Mouse (Mus musculus) activated CD4-positive, CD25-positive, alpha-beta regulatory T cell, adult 4 months (primary cell): ENCODE results near the gene Eva1b. TPM values are rescaled to one million over a fixed set of nuclear protein-coding genes. Genes with fewer than 3 reads are reported as not detected.
A peak's percentile ranks its signal among the peaks of the same experiment; 100 is the strongest.

Experiments
- ATAC-seq: one replicate; pipeline ENCODE4 v1.8.0; 2017
- polyA plus RNA-seq, 2 experiments: library from polyadenylated mRNA; unstranded; fragments of 100-300 nt; shearing (Covaris generic); gene quantifications; one replicate each; pipeline ENCODE4 v1.2.1; 2017

Gene Eva1b
- polyA plus RNA-seq, 2 experiments from 2014 or later, result 18.8 to 19.0 TPM

DNA sequence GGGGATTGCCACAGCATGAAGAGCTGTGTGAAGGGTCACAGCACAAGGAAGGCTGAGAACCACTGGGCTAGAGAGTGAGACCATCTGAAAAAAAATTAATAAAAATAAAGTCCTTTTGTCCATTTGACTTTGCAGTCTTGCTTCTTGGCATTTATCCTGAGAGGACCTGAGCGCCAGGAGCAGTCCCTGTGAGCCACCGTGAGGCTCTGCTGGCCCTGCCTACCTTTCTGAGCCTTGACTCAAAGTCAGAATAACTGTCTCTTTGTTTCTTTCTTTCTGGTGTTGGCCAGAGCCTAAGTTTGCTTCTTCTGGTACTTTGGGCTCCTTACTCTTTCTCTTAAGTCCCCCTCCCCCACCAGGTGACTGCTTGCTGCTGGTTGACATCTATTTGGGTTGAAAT is 27.0 kb upstream of the Eva1b start:
- no peak for ATAC-seq

- no peak for ATAC-seq
Observed at GRCm38 (mm10) chr4:126123309-126124040, 24.1 kb upstream of the Eva1b start.

GRCm38 (mm10) chr4:126130502-126130901 is 17.0 kb upstream of the Eva1b start:
- ATAC-seq, result no peak

DNA sequence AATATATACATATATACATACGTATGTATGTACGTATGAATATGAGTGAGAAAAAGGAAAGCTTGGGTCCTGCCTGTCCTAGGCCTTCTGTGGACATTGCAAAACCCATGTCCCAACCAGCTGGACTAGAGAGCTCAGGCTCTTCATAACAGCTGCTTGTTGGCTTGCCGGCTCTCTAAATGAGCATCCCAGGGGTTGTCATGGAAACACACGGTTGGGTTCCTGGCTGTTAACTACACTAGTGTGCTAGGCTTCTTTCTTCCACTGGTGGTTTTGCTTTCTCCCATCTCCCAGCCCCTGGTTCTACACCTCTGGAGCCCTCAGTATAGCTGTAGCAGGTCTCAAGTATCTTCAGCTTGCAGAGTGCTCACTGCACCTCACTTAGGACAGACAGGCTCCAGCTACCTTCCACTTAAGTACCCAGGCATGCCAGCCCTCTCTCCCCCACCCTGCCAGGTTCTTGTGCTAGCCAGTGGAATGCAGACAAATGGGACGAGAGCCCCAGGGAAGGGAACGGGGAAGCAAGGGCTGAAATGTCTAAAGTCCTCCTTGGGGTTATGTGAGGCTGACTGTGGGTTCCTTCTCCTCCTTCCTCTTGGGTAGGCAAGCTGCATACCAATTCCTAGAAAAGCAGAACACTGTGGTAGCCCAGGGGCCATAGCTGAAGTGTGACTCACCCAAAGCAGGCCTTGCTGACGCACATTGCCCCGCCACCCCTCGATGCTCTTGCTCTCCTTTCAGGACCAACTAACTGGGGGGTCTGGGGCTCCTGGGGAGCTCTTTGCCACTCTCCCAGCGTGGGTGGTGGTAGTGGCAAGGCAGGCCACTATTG is 16.0 kb upstream of the Eva1b start:
- no peak for ATAC-seq

GRCm38 (mm10) chr4:126132636-126133264 is 14.8 kb upstream of the Eva1b start:
- no peak for ATAC-seq

DNA sequence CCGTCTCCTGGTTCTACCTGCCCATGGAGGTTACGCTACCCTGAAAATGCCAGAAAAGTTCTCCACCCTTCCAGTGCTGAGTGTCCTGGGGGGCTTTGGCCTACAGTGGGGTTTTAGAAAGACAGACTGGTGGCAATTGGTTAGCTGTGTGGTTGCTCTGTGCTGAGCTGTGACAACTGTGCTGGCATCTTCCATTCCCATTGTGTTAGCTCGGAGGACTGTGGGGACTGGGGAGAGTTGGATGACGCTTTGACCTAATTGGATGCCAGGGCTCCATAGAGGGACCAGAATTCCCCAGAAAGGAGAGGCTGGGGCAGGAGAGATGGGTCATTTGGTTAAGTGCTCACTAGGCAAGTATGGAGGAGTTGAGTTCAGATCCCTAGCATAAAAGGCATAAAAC is 13.3 kb upstream of the Eva1b start:
- no peak for ATAC-seq

GRCm38 (mm10) chr4:126134639-126135038 is 12.9 kb upstream of the Eva1b start:
- no peak for ATAC-seq

DNA sequence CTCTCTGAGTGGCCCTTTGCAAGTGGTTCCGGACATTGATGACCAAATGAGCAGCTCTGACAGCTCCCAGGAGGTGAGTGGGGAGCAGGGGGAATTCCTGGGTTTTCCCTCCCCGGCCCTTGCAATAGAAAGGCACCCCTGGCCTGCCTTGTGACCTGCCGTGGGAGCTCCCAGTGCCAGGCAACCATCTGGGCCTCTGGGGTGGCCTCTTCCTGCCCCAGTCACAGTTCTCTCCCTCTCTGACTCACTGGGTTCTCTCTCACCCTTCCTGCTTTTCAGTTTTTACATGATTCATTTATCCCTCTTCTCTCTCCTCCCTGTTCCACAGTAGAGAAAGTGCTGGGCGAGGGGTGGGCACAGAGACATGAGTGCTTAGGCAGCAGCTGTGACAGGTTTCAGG is 9.8 kb upstream of the Eva1b start:
- no peak for ATAC-seq

- ATAC-seq, result no peak
Observed at GRCm38 (mm10) chr4:126141021-126141420, 6.5 kb upstream of the Eva1b start.

DNA sequence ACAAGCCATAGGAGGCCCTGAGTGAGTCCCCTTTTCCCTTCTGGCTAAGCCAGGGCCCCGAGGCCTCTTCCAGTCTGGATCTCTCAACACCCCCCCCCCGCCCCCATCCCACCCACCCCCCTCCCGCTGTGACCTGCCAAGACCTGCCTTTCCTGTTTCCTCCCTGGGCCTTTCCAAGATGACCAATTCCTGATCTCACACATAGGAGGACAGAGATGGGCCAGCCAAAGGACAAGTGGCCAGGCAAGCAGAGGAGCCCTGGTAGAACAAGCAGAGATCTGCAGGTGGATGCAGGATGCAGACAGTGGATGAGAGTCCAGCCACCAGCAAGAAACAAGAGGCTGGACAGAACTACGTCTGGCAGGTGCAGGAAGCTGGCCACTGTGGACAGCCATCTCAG is 2.1 kb upstream of the Eva1b start:
- ATAC-seq, result no peak

DNA sequence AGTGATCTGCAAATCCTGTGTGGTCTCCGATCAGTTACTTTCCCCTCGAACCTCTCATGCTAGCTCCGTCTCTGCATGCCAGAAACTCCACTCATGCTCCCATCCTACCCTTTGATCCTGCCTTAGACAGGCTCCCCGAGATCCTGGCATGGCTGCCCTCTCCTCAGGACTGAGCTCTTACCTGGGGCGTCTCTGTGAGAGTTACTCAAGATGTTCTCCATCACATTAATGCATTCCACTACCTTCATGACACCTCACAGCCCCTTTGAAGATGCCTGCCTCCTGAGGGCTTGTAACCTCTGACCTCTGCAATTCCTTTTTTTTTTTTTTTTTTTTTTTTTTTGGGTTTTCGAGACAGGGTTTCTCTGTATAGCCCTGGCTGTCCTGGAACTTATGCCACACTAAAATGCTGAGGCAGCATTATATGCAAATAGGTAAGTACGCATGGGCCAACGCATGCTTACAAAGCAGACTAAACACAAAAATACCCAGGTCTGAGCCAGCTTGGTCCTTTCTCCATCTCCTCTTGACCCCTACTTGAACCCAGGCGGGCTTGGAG is 491 bp upstream of the Eva1b start:
- ATAC-seq, result no peak

- ATAC-seq, result peak; percentile 93
Observed at GRCm38 (mm10) chr4:126148161-126148961, 817 bp downstream of the Eva1b start.

- no peak for ATAC-seq
Observed at GRCm38 (mm10) chr4:126149041-126149676, 1.6 kb downstream of the Eva1b start.

DNA sequence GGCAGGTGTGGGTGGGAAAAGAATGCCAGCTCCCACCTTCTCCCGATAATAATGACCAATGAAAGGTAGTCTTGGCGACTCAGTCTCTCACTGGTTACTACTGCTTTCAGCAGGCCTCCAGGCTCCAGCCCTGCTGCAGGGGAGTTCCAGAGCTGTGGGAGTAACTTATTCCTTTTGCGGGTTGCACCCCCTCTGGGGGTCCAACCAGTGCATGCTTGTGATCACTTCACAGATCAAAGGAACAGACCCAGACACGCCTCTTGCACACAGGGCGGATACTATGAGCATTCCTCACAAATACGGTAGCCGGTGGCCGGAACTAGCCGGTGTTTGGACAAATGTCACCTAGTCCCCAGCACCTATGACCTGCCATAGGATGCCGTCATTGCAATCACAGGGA is 2.3 kb downstream of the Eva1b start:
- ATAC-seq, result no peak

DNA sequence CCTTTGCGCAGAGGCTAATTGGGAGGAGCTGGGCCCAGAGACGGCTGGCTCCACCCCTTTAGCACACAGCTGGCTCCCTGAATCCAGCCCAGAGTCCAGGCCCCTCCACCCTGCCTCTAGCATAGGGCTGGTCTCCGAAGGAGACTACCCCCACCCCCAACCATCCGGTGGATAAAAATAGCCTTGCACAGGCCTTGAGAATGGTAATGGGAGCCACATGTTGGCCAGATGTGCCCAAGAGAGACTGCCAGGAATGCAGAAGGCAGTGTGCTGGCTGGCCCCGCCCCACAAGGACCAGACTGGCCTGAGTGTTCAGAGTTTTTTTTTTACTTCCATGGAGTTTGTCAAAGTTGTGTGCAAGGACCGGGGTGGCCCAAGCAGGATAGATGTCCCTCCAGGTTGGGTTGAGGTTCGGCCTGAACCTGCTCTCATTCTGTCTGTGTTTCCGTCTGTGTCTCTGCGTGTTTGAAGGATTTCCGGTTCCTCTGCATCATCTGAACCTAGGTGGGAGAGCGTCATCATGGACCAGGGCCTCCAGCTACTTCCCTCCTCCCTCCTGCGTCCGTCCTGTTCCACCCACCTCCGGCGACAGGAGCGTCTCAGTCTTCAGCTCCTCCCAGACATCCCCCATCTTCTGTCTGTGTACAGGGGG is 2.9 kb downstream of the Eva1b start:
- no peak for ATAC-seq

DNA sequence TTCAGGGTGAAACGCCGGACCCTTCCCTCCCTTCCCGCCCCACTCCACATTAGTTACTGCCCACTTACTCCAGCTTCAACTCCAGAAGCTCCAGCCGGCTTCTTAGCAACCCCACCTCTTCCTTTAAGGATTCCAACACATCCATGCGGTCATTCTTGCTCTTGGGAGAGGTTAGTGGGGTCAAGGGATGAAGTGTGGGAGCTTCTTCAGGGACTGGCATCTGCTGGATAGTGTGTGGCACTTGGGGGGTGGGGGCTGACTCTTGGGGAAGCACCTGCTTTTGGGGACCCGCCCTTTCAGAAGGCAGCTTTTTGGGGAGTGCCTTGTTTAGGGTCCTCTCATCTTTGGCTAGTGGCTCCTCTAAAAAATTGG is 3.4 kb downstream of the Eva1b start:
- ATAC-seq, result no peak

- ATAC-seq, result no peak
Observed at GRCm38 (mm10) chr4:126151701-126152440, 4.3 kb downstream of the Eva1b start.

DNA sequence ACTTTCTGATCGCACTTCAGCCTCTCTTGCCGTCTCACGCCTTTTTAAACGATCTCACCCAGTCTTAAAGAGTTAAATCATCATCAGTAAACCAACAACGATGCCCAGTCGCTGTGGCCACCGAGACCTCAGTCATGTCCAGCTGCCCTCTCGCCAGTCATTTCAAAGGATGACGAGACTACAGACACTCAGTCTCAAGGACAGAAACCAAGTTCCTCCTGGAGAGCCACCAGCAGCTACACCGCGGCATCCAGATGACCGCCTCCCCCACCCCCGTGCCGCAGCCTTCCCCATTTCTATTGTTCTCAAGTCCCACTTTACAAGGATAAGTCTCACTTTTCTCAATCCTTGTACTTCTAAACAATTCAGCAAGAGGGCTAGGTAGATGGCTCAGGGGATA is 5.3 kb downstream of the Eva1b start:
- ATAC-seq, result no peak

DNA sequence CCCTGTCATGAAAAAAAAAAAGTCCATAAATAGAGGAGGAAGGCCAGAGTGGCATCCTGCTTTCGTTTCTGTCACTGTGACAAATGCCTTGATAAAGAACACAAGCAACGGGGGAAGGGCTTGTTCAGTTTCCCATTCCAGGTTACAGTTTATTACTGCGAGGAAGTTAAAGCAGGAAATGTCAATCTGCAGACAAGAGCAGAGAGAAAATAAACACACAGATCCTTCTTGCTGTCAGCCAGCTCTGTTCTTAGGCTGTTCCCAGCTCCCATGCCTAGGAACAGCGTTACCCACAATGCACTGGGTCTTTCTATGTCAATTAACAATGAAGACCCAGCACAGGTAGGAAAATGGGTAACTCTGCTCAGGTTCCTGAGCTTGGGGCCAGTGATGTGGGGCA is 7.6 kb downstream of the Eva1b start:
- ATAC-seq, result no peak

DNA sequence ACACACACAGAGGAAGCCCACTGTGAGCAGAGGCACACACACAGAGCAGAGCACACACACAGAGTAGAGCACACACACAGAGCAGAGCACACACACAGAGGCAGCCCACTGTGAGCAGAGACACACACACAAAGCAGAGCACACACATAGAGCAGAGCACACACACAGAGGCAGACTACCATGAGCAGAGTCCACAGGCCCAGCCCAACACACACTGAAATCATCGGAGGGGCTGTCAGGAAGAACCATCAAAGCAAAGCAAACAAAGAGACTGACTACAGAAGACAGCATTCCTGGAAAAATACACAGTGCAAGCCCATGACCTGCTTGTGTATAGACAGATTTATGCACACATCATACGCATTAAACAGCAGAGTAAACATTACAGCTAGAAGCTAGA is 8.3 kb downstream of the Eva1b start:
- no peak for ATAC-seq

- ATAC-seq, result no peak
Observed at GRCm38 (mm10) chr4:126156617-126157016, 9.1 kb downstream of the Eva1b start.
